Mouse (Mus musculus) liver, embryonic 14.5 days (tissue): ENCODE results near the gene Ppp2r5e. TPM values are rescaled to one million over a fixed set of nuclear protein-coding genes. Genes with fewer than 3 reads are reported as not detected.

Source experiments
- ATAC-seq: fragments of 200-750 bp; cut with Nextera tagmentation; 2 replicates; pipeline ENCODE4 v1.8.0; 2017; ENCODE audit warnings: moderate number of reproducible peaks, mild to moderate bottlenecking, moderate library complexity; ENCODE audit not compliant: insufficient read depth
- DNase-seq, 3 experiments: peaks; one replicate each; pipeline ENCODE4 v3.0.0-alpha.2; 2012 to 2013; ENCODE audit warnings: low read depth in 3 of 3, low spot score in 3 of 3
- H3K27ac ChIP-seq: fragments of 300-500 bp; sonication (generic); 2 replicates; pipeline ENCODE4 v1.5.1; 2014; ENCODE audit warnings: moderate library complexity, mild to moderate bottlenecking, control low read depth, inconsistent platforms
- H3K27me3 ChIP-seq: fragments of 300-500 bp; sonication (generic); 2 replicates; pipeline ENCODE4 v1.6.1; 2014; ENCODE audit warnings: mild to moderate bottlenecking, low read length, moderate library complexity; ENCODE audit not compliant: control insufficient read depth, insufficient read depth
- H3K36me3 ChIP-seq: fragments of 300-500 bp; sonication (generic); replicated peaks from 2 replicates; pipeline ENCODE4 v1.6.1; 2014; ENCODE audit warnings: low read depth; ENCODE audit not compliant: control insufficient read depth, insufficient read depth
- H3K4me1 ChIP-seq, 2 experiments: fragments of 200-500 bp in 1 of 2; fragments of 300-500 bp in 1 of 2; sonication (generic) in 1 of 2; replicated peaks; 2 replicates each; pipeline ENCODE4 v1.6.1; 2012 to 2014; ENCODE audit warnings: antibody characterized with exemption in 1 of 2, inconsistent platforms in 1 of 2, low read length in 1 of 2; ENCODE audit not compliant: control insufficient read depth in 2 of 2, insufficient read depth in 2 of 2
- H3K4me2 ChIP-seq: fragments of 300-500 bp; sonication (generic); 2 replicates; pipeline ENCODE4 v1.6.1; 2014; ENCODE audit warnings: low read depth, mild to moderate bottlenecking, control low read depth, moderate library complexity
- H3K4me3 ChIP-seq, 2 experiments: fragments of 200-500 bp in 1 of 2; fragments of 300-500 bp in 1 of 2; sonication (generic) in 1 of 2; 2 replicates each; pipeline ENCODE4 v1.5.1; 2012 to 2014; ENCODE audit warnings: low read depth in 2 of 2, low read length in 2 of 2, mild to moderate bottlenecking in 2 of 2, control low read depth in 1 of 2, inconsistent platforms in 1 of 2, moderate library complexity in 1 of 2; ENCODE audit not compliant: insufficient read depth in 1 of 2
- H3K9ac ChIP-seq: fragments of 300-500 bp; sonication (generic); replicated peaks from 2 replicates; pipeline ENCODE4 v1.6.1; 2014; ENCODE audit warnings: mild to moderate bottlenecking, control low read depth, moderate library complexity
- H3K9me3 ChIP-seq: fragments of 300-500 bp; sonication (generic); 2 replicates; pipeline ENCODE4 v1.6.1; 2016; ENCODE audit warnings: low read length, mixed read lengths; ENCODE audit not compliant: control insufficient read depth
- CTCF ChIP-seq: IDR thresholded peaks from 2 replicates; pipeline ENCODE4 v1.5.1; 2016; ENCODE audit warnings: antibody characterized with exemption, low read depth, control low read depth
- EP300 ChIP-seq: IDR thresholded peaks from 2 replicates; pipeline ENCODE4 v1.6.1; 2016; ENCODE audit warnings: antibody characterized with exemption, low read depth
- WGBS: fragments of 180-500 bp; shearing (Covaris S2); extraction: QIAGEN DNeasy Blood & Tissue Kit; methylation state at CpG from one replicate; pipeline ENCODE4 v1.1.7; 2014; ENCODE audit not compliant: insufficient replicate concordance; 5-methylcytosine and 5-hydroxymethylcytosine counted together
- polyA plus RNA-seq, 2 experiments: library from polyadenylated mRNA; depleted of rRNA in 1 of 2; stranded (reverse) in 1 of 2; unstranded in 1 of 2; fragments of >200 nt; fragmentation: Nextera tagmentation in 1 of 2; extraction: Ambion mirVana in 1 of 2; gene quantifications; 2 replicates each; pipeline versions ENCODE4 v1.2.1 to v1.2.3; 2012 to 2014

The Ppp2r5e gene
- polyA plus RNA-seq, 2 experiments: 5.0 to 6.8 TPM

GRCm38 (mm10) chr12:75412964-75413363, 183.1 kb downstream of the Ppp2r5e start:
- Histone ChIP-seq H3K36me3 (no peaks in the 10 kb centered on the region), H3K27ac (no peak overlapping the region), H3K27me3 (no peaks in the 10 kb centered on the region), H3K9ac (no peak overlapping the region), H3K4me2 (no peak overlapping the region), H3K4me3 (no peak overlapping the region), H3K9me3 (no peaks in the 10 kb centered on the region), H3K4me1 (no peaks in the 10 kb centered on the region)
- no peak for ATAC-seq
- no peak for DNase-seq
- 50% methylated on average over 9 of the region's 9 CpGs for WGBS
- no peak for TF ChIP-seq EP300
- TF ChIP-seq CTCF: no peak

Other genes with a start within 250 kb of the Ppp2r5e start
- not detected in 2 replicates for gene Gphb5, start 179.5 kb downstream of the Ppp2r5e start, polyA plus RNA-seq (2012; rRNA removed)
- gene Gphb5, start 179.5 kb downstream of the Ppp2r5e start, polyA plus RNA-seq (2014; fragmentation: Nextera tagmentation; extraction: Ambion mirVana): not detected in 2 replicates
- 3.3 and 5.5 TPM in 2 replicates for gene Wdr89, start 73.3 kb upstream of the Ppp2r5e start, polyA plus RNA-seq (2012; rRNA removed)
- gene Wdr89, start 73.3 kb upstream of the Ppp2r5e start, polyA plus RNA-seq (2014; fragmentation: Nextera tagmentation; extraction: Ambion mirVana): 5.3 and 5.5 TPM in 2 replicates
- gene Sgpp1, start 139.5 kb upstream of the Ppp2r5e start, polyA plus RNA-seq (2012; rRNA removed): 9.1 and 9.2 TPM in 2 replicates
- gene Sgpp1, start 139.5 kb upstream of the Ppp2r5e start, polyA plus RNA-seq (2014; fragmentation: Nextera tagmentation; extraction: Ambion mirVana): 17.7 and 19.1 TPM in 2 replicates
- 1.7 and 2.1 TPM in 2 replicates for gene Syne2, start 221.9 kb upstream of the Ppp2r5e start, polyA plus RNA-seq (2012; rRNA removed)
- gene Syne2, start 221.9 kb upstream of the Ppp2r5e start, polyA plus RNA-seq (2014; fragmentation: Nextera tagmentation; extraction: Ambion mirVana): 2.5 and 3.0 TPM in 2 replicates